ENCODE assay signal across 26 mouse cellular contexts in the genomic region with DNA sequence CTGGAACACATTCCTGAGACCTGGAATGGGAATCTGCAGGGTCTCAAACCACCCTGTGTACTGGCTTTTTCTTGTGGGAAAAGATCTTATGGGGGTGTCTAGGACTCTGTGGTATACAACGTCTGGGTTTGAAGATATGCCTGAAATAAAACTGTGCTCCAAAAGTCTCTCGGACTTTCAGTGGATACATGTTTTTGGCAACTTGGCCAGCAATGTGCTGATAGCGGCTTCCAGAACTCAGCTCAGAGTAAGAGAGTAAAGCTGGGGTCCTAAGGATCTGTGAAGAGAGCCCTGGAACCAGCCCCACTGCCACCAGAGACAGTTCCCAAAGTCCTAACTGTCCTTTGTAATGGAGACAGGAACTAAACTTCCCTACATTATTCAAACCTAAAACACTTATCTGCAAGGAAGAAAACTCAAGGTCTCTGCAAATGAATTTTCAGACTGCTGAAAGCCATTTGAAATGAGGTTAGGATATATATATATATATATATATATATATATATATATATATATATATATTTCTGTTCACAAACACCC. TPM values are rescaled to one million over a fixed set of nuclear protein-coding genes. Genes with fewer than 3 reads are reported as not detected.
"Had no signal": no experiment of that assay in that cellular context is flagged by ENCODE, and none has a peak within 500 bp of the region (broad histone marks: within the 10 kb centered on the region; RNA-seq: fewer than 3 reads in every experiment).

No protein-coding gene starts in this region.

- H3K4me3 ChIP-seq: heart, embryonic 10.5 days; heart, embryonic 12.5 days; hindbrain, embryonic 13.5 days; hindbrain, embryonic 15.5 days; intestine, embryonic 15.5 days; layer of hippocampus, adult 2 months; left cerebral cortex, adult 2 months; limb, embryonic 10.5 days; limb, embryonic 12.5 days had no signal

- H3K9ac ChIP-seq: heart, embryonic 12.5 days; hindbrain, embryonic 13.5 days; hindbrain, embryonic 15.5 days; intestine, embryonic 15.5 days; limb, embryonic 12.5 days had no signal

- H3K36me3 ChIP-seq: heart, embryonic 10.5 days; heart, embryonic 12.5 days; hindbrain, embryonic 13.5 days; hindbrain, embryonic 15.5 days; intestine, embryonic 15.5 days; limb, embryonic 10.5 days; limb, embryonic 12.5 days had no signal

- ATAC-seq: inflammation-experienced regulatory T-cells, adult 6 months; intestine, embryonic 15.5 days; intestine, postnatal 0 days had no signal

- H3K4me2 ChIP-seq: heart, embryonic 12.5 days; hindbrain, embryonic 13.5 days; hindbrain, embryonic 15.5 days; intestine, embryonic 15.5 days; limb, embryonic 12.5 days; liver, embryonic 11.5 days had no signal

- H3K27ac ChIP-seq: heart, embryonic 10.5 days; hindbrain, embryonic 13.5 days; hindbrain, embryonic 15.5 days; intestine, embryonic 15.5 days; layer of hippocampus, adult 2 months; left cerebral cortex, adult 2 months; limb, embryonic 10.5 days; limb, embryonic 12.5 days had no signal

- DNase-seq: gastrocnemius, postnatal 14 days; gastrocnemius, postnatal 36 days; heart, adult 18-20 months; heart, postnatal 10 days; heart, postnatal 4 days; kidney, adult 18-20 months; kidney, adult 8-10 months; kidney, postnatal 10 days; kidney, postnatal 25 days; kidney, postnatal 4 days; liver had no signal

- H3K9me3 ChIP-seq: heart, embryonic 10.5 days; heart, embryonic 12.5 days; hindbrain, embryonic 13.5 days; hindbrain, embryonic 15.5 days; intestine, embryonic 15.5 days; limb, embryonic 10.5 days; limb, embryonic 12.5 days had no signal

RNA-seq across cellular contexts. Expression of gene Pax5, which starts 5.4 kb away (rescaled TPM):
- total RNA-seq: gastrocnemius, adult 8-10 months; gastrocnemius, postnatal 36 days had no signal
- polyA plus RNA-seq: heart, embryonic 12.5 days; heart, embryonic 14.5 days; kidney, embryonic 16.5 days; limb, embryonic 12.5 days; liver, embryonic 11.5 days had no signal
